Mouse (Mus musculus) right cerebral cortex, postnatal 36 days (tissue): ENCODE measurements around the gene Mturn.

Source experiments
- DNase-seq, 2 experiments: peaks; one replicate each; pipeline ENCODE4 v3.0.0; 2022; ENCODE audit warnings: low spot score in 2 of 2, mixed read lengths in 1 of 2

The Mturn gene

GRCm38 (mm10) chr6:54680891-54681745 lies at the start of gene Mturn:
Gene Mturn (plus strand): TSS chr6:54681624.
- peak; percentile 96 for DNase-seq

DNA sequence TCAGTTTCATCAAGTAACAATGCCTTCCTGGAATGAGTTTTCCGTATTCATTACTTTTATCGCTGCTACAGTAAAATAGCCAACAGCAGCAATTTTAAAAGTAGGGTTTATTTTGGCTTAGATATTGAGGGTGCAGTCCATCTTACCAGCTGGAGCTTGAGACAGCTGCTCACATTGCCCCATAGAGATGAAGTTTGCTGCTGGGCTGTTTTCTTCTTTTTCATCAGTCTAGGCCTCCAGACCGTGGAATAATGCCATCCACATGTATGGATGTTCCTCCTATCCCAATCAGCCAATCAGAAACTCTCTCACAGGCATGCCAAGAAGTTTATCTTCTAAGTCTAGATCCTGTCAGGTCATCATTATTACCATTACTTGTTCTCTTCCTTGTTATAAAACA lies 41.5 kb upstream of the Mturn start:
- DNase-seq, result no peak

GRCm38 (mm10) chr6:54641953-54642352 lies 39.5 kb upstream of the Mturn start:
- DNase-seq, result peak in 1 of 2 experiments; percentile 44

DNA sequence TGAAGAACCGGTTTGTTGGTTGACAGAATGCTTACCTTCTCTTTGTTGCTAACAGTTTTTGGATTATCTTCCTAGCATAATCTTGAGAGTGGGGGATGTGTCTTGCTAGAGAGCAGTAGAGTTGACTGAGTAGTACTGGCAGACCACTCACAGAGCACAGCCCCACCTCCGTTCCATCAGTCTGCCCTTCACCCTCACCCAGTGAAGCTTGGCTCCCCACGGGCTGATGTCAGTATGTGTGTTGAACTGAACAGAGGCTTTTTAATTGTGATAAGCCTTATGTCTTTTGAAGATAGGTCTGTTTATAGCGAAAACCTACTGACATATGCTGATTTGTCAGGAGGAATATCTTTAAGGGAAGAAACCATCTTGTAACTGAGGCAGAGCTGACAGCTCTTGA lies 38.2 kb upstream of the Mturn start:
- DNase-seq, result no peak

DNA sequence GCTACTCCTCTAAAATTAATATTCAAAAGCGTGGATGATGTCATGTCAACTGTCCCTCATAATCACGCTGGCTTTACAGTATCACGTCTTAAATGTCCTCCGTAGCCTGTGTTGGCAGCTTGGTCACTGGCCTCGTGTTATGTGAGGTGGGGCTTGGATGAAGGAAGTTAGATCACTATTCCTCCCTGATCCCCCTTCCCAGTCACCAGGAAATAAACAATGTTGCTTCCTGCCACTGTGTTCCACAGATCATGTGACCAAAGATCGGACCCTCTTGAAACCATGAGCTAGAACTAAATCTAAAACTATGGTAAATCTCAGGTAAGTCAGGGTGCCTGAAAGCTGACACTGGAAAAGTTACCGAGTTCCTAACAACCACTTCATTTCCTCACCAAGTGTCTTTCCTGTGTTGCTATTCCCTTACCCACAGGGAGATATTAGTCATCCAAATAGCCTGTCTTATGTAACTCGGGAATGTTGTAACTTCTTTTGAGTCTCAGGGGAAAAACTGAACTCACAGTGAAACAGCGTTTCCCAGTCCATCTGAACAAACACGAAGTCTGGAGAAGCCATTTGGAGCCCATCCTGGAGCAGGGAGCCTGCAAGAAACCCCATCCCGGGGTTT lies 25.8 kb upstream of the Mturn start:
- DNase-seq, result no peak

DNA sequence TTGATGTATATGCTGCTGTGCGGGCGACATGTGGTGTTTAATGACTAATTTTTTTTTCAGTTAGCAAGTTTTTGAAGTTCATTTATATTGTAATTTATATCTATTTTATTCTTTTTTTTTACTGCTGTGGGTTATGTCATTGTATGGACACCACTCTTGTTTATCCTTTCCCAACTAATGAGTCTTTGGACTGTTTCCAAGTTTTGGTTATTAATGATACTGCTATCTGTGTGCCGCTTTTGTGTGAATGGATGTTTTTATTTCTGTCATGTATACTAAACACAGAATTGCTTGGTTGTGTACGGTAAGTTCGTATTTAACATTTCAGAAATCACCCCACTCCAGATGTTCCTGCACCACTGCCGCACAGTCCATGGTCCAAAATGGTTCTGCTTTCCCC lies 23.6 kb upstream of the Mturn start:
- no peak for DNase-seq

- DNase-seq, result no peak
Measured at GRCm38 (mm10) chr6:54669868-54670267, 11.6 kb upstream of the Mturn start.

DNA sequence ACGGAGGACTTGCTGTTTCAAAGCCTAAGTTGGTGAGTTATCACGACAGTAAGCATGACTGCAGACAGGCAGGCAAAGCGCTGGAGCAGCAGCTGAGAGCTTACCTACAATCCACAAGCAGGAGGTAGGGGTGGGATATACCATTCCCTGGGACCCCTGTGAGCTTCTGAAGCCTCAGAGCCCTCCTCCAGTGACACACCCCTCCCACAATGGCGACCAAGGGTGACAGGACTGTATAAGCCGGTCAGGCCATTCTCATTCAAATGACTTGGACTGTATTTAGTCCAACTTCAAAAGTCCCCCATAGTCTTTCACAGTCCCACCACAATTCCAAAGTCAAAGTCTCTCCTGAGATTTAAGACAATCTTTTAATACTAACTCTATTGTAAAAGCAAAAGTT lies 8.5 kb upstream of the Mturn start:
- no peak for DNase-seq

DNA sequence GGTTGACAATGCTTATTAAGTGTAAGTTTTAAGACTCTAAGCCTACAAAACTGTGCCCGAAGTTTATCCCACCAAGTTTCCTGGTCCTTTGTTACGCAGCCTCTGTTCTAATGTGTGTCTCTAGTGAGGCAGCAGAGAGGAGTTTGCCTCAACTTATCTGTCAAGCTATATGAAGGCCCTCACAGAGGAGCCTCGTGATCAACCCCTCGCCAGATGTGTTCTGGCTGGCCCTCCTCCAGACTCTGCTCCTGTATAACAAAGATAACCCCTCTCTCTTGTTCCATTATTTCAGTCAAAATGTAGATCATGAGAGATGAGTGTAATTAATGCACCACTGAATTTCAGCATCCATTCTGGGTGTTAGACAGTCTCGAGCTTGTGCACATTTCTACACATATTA lies 1.7 kb upstream of the Mturn start:
- DNase-seq, result no peak

DNA sequence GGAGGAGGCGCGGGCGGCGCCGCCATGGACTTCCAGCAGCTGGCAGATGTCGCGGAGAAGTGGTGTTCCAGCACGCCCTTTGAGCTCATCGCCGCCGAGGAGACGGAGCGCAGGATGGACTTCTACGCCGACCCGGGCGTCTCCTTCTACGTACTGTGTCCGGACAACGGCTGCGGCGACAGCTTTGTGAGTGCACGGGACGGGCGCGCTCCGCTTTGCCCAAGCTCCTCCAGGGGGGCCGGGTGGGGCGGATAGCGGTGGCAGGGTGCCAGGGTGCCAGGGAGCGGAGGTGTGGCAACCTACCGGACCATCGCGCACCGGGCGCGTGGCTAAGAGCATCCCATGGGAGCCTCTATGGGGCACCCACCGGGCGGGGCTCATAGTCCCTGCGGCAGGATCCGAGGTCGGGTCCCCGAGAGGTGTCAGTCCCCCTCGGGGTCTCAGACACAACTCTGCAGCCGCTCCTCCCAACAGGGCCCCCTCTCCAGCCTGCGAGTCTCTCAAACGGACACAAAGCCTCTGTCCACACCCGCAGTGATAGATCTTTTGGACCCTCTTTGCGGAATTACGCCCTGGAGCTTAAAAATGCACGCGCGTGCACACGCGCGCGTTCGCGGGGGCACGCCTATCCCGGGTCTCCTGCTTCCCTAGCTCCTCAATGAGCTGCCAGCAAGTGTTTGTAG lies 463 bp downstream of the Mturn start:
- DNase-seq, result no peak

DNA sequence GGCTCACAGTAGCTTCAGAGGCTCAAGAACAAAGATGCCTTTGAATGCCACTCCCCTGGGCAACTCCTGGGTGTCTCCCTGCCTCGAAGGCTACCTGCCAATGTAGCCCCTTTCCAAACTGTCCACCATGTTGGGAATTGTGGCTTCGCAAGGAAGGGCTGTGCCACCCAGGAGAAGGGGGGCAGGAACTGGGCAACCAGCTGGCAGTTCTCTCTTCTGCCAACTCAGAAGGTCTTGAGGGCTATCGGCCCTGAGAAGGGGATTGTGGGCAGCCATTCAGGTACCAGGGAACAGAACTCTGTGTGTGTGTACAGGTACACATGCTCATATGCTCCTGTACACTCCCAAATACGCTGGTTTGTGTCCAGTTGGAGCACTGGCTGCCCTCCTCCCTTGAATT lies 2.7 kb downstream of the Mturn start:
- no peak for DNase-seq

DNA sequence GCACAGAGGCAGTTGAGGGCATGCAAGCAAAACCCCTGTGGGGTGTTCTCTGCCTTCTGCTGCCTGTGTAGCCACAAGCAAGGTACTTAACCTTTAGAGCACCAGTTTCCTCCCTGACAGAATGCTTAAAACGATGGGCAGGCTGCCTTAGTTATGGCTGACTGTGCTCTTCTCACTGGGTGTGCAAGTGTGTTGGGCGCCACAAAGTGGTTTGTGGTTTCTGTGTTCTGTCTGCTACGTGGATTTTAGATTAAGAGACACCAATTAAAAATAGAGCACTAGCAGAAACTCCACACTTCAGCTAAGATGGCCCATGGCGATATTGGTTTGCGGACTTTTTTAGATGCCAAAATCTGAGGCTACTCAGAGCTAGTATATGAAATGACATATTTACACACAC lies 3.7 kb downstream of the Mturn start:
- DNase-seq, result no peak

- no peak for DNase-seq
Measured at GRCm38 (mm10) chr6:54685716-54686395, 4.4 kb downstream of the Mturn start.

DNA sequence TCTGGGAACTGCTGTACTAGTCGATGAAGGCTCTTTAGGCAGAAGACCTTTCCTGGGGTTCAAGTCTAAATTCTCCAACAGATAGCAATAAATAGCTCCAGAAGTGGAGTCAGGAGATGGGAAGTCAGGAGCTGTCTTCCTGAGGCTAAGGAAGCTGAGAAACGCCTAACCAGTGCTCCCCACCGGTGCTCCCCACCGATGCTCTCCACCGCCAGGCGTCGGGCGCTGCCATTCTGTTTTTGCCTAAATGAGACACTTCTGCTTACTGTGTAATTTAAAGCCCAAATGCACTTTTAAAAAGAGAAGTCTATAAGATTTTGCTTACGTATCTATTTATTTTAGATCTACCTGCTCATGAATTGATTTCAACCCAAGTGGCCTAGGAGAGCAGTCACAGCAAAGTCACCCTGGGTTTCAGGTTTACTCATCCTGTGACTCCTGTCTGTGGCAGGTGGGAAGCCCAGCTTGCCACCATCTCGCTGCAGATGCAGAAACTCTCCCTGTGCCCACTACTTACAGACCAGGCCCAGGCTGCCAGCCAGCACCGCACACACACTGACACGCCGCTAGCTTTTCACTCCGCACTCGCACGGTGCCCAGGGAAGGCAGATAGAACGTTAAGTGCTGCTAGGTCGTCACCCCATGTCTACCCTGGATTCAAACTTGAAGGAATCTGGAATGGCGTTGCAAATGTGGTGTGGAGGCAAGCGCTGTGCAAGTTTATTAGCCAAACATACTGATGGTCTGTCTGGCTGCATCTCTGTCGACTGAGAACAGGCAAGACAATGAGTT lies 5.7 kb downstream of the Mturn start:
- DNase-seq, result no peak

DNA sequence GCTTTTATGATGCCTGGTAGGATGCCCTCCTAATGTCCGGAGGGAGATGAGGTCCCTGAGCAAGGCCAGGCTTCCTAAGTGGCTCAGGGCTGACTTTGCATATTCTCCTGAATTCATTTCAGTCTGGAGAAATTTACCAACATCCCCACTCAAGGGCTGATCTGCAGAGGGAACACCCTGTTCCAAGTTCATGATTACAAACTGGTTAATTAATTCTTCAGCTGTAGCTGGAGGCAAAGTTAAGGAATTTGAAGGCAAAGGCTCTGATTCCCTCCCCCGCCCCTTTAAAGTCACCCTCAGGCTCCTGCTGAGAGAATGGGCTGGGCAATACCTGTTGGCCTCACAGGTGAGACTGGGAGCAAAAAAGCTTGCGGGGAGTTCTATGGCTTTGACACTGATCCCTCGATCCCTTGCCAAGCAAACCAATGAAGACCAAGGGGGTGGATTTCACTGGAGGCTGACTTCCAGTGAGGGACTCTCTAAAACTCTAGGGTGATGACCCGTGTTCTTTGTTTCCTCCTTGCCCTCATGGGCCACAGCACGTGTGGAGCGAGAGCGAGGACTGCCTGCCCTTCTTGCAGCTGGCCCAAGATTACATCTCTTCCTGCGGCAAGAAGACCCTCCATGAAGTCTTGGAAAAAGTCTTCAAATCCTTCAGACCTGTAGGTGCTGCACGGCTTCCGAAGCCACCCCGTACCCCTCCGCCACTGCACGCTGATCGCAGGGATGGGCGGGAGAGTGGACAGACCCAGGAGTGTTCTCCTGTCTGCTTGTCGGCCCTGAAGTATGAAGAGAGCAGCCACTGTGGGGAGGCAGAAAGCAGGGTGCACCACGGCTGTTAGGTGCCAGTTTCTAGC lies 7.3 kb downstream of the Mturn start:
- DNase-seq, result no peak

DNA sequence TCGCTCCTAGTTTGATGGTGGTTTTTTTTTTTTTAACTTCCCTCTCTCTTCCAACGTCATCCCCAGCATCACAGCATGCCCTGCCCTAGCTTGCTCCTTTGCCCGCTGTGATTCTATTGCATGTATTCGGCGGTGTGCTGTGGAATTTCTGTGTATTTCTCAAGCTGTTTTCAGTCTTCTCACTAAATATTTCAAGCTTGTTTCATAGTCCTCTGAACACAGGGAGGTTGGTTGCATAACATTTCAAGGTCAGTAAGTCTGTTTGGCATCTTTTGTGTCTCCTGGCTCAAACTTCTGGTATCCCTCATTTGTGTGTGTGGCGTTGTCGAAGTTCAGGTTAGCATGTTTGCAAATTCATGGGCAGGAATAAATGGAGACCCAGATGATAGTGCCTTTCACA lies 8.3 kb downstream of the Mturn start:
- no peak for DNase-seq

DNA sequence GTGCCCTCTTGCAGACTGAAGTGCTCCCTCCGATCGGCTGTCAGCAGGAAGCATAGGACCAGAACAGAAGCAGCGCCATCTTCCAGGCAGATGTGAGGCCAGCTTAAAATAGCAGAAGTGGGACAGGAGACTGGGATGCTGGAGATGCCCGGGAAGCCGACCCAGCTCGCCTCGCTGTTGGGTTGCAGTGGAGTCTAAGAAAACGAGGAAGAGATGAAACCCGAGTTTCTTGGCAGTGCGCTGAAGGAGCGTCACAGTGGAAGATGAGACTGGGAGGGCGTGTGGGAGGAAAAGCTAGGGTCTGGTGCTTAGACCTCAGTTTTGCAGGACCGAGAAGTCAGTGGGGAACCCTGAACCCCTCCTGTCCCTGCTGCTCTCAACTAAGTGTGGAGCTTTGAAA lies 9.4 kb downstream of the Mturn start:
- no peak for DNase-seq

DNA sequence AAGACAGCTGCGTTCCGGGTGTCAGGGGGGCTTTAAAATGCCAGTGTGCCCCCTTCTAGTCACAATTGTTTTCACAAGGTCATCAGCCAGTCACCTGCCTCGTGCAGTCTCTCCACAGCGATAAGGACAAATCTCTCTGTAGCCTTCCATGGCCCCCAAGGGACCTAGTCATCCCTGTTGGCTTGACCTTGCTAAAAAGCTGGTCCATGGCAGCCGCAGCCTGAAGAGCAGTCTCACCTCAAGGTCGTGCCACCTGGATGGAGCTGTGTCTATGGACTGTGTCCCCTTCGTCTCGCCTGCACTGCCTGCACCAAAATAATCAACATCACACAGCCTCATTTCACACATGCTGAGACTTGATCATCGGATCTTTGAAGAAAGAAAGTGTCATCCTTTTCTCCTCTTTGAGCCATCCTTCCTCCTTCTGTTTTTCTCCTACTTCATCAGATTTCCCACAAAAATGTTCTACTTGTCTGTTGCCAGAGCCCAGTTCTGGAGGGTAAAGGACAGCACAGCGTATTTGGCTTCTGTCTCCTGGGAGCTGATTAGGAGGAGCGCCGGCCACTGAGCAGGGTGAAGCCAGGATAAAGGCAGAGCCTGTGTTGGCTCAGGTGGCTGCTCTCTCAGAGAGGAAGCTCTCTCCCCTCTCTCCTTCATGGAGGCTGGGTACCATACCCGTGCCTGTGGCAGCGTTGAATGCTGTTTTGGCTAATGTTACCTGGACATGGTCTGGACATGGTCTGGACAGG lies 10.1 kb downstream of the Mturn start:
- no peak for DNase-seq

GRCm38 (mm10) chr6:54692201-54692600 lies 10.8 kb downstream of the Mturn start:
- no peak for DNase-seq

GRCm38 (mm10) chr6:54693286-54693685 lies 11.9 kb downstream of the Mturn start:
- no peak for DNase-seq
